Mouse (Mus musculus) midbrain, embryonic 15.5 days (tissue): ENCODE results near the gene Ascc2. TPM values are rescaled to one million over a fixed set of nuclear protein-coding genes. Genes with fewer than 3 reads are reported as not detected.

Source experiments
- ATAC-seq: fragments of 200-750 bp; cut with Nextera tagmentation; replicated peaks from 2 replicates; pipeline ENCODE4 v1.8.0; 2017; ENCODE audit warnings: moderate TSS enrichment
- H3K27ac ChIP-seq: fragments of 300-500 bp; sonication (generic); 2 replicates; pipeline ENCODE4 v1.5.1; 2015; ENCODE audit warnings: mild to moderate bottlenecking, inconsistent platforms
- H3K27me3 ChIP-seq: fragments of 300-500 bp; sonication (generic); replicated peaks from 2 replicates; pipeline ENCODE4 v1.6.1; 2015; ENCODE audit warnings: inconsistent platforms
- H3K36me3 ChIP-seq: fragments of 300-500 bp; sonication (generic); replicated peaks from 2 replicates; pipeline ENCODE4 v1.6.1; 2015; ENCODE audit warnings: inconsistent platforms
- H3K4me1 ChIP-seq: fragments of 300-500 bp; sonication (generic); 2 replicates; pipeline ENCODE4 v1.6.1; 2015; ENCODE audit warnings: inconsistent platforms
- H3K4me2 ChIP-seq: fragments of 300-500 bp; sonication (generic); 2 replicates; pipeline ENCODE4 v1.6.1; 2015; ENCODE audit warnings: inconsistent platforms, mild to moderate bottlenecking, moderate library complexity
- H3K4me3 ChIP-seq: fragments of 300-500 bp; sonication (generic); 2 replicates; pipeline ENCODE4 v1.5.1; 2015; ENCODE audit warnings: mild to moderate bottlenecking, inconsistent platforms
- H3K9ac ChIP-seq: fragments of 300-500 bp; sonication (generic); 2 replicates; pipeline ENCODE4 v1.6.1; 2015; ENCODE audit warnings: mild to moderate bottlenecking, inconsistent platforms
- H3K9me3 ChIP-seq: fragments of 300-500 bp; sonication (generic); 2 replicates; pipeline ENCODE4 v1.6.1; 2016; ENCODE audit warnings: inconsistent platforms
- WGBS: fragments of 180-500 bp; shearing (Covaris S2); methylation state at CpG from one replicate; pipeline ENCODE4 v1.1.7; 2015; ENCODE audit warnings: mixed read lengths; 5-methylcytosine and 5-hydroxymethylcytosine counted together
- polyA plus RNA-seq: library from polyadenylated mRNA; unstranded; fragments of >200 nt; fragmentation: Nextera tagmentation; extraction: Ambion mirVana; gene quantifications from 2 replicates; pipeline ENCODE4 v1.2.1, GENCODE M21; 2015

The Ascc2 gene
- polyA plus RNA-seq, 1 experiment from 2014 or later = 24.4 TPM

DNA sequence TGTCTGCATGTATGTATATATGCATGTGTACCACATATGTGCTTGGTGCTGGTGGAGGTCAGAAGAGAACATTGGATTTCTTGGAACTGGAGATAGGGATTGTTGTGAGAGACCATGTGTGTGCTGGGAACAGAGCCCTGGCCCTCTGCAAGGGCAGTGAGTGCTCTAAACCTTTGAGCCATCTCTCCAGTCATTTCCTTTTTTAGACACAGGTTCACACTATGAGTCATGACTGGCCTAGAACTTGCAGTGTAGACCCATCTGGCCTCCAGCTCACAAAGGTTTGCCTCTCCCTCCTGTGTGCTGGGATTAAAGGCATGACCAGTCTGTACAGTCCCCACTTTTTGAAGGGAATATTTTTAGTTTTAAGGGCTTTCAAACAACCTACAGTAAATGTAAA is 75.3 kb downstream of the Ascc2 start:
- H3K9ac ChIP-seq = no peak overlapping the region
- H3K27ac ChIP-seq = no peak overlapping the region
- no peak for ATAC-seq
- H3K4me1 ChIP-seq = no peaks in the 10 kb centered on the region
- H3K27me3 ChIP-seq = no peaks in the 10 kb centered on the region
- H3K9me3 ChIP-seq = no peaks in the 10 kb centered on the region
- no peak overlapping the region for H3K4me3 ChIP-seq
- no peak overlapping the region for H3K4me2 ChIP-seq
- H3K36me3 ChIP-seq = no peaks in the 10 kb centered on the region

- Histone ChIP-seq H3K4me1 (no peaks in the 10 kb centered on the region), H3K27ac (no peak overlapping the region), H3K4me3 (no peak overlapping the region), H3K36me3 (no peaks in the 10 kb centered on the region), H3K9me3 (no peaks in the 10 kb centered on the region), H3K27me3 (no peaks in the 10 kb centered on the region), H3K9ac (no peak overlapping the region), H3K4me2 (no peak overlapping the region)
- WGBS = 88% methylated on average over 4 of the region's 4 CpGs
- ATAC-seq = no peak
Measured at GRCm38 (mm10) chr11:4714727-4715126, 77.2 kb downstream of the Ascc2 start.

- 88% methylated on average over 4 of the region's 4 CpGs for WGBS
Measured at GRCm38 (mm10) chr11:4715596-4715995, 78.0 kb downstream of the Ascc2 start.

GRCm38 (mm10) chr11:4716530-4717236 is 79.1 kb downstream of the Ascc2 start:
- Histone ChIP-seq H3K9me3 (no peaks in the 10 kb centered on the region), H3K9ac (no peak overlapping the region), H3K27me3 (no peaks in the 10 kb centered on the region), H3K36me3 (no peaks in the 10 kb centered on the region), H3K4me2 (no peak overlapping the region), H3K4me1 (peaks cover 5% of the 10 kb centered on the region), H3K4me3 (no peak overlapping the region), H3K27ac (no peak overlapping the region)
- WGBS = 90% methylated on average over 5 of the region's 5 CpGs
- no peak for ATAC-seq

More at GRCm38 (mm10) chr11:4715596-4715995, 78.0 kb downstream of the Ascc2 start:
- Histone ChIP-seq H3K4me3 (no peak overlapping the region), H3K27ac (no peak overlapping the region), H3K9ac (no peak overlapping the region), H3K36me3 (no peaks in the 10 kb centered on the region), H3K27me3 (no peaks in the 10 kb centered on the region), H3K4me1 (no peaks in the 10 kb centered on the region), H3K9me3 (no peaks in the 10 kb centered on the region), H3K4me2 (no peak overlapping the region)
- no peak for ATAC-seq

DNA sequence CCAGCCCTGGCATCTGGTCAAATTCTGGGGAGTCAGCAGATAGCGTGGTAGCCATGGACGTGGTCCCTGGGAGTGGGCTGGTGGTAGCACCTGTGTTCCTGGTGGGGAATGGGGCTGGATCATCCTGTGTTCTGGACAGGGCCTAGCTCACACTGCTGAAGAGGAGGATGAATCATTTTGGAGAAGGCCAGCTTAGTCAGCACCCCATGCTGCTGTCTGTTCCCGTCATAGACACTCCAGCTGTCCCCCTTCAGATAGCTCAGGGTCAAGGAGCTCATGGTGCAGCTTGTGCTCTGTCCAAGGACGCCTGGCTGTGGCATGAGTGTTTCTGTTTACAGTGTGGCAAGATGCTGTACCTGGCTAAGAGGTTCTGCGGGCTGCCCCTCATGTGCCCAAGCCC is 81.0 kb downstream of the Ascc2 start:
- Histone ChIP-seq H3K27ac (no peak overlapping the region), H3K4me1 (peaks cover 5% of the 10 kb centered on the region), H3K27me3 (no peaks in the 10 kb centered on the region), H3K9ac (no peak overlapping the region), H3K4me2 (no peak overlapping the region), H3K4me3 (no peak overlapping the region), H3K9me3 (no peaks in the 10 kb centered on the region), H3K36me3 (no peaks in the 10 kb centered on the region; the same call in 1 of the 2 replicates)
- 85% methylated on average over 5 of the region's 5 CpGs for WGBS
- no peak for ATAC-seq

GRCm38 (mm10) chr11:4719961-4720360 is 82.4 kb downstream of the Ascc2 start:
- ATAC-seq = no peak
- Histone ChIP-seq H3K36me3 (peaks cover 3% of the 10 kb centered on the region; the same call in 1 of the 2 replicates), H3K4me1 (peaks cover 5% of the 10 kb centered on the region), H3K4me3 (no peak overlapping the region), H3K9me3 (no peaks in the 10 kb centered on the region), H3K27ac (no peak overlapping the region), H3K4me2 (no peak overlapping the region), H3K9ac (no peak overlapping the region), H3K27me3 (no peaks in the 10 kb centered on the region)
- 91% methylated on average over 9 of the region's 9 CpGs for WGBS

DNA sequence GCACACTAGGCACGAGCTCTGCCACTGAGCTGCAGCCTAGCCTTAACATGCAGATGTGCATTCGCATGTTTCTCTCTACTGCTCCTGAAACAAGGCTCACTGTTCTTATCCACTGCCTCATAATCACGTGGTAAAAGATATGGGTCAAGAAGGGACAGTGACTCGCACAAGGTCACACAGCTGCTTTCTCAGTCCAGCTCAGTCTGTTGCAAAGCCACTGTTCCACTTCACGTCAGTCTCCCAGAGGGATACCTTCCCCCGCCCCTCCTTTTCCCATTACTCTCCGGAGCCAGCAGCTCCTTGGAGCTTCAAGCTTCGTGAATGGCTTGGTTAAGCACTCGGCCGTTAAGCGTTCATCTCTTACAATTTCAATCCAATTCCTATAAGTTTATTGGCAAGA is 82.8 kb downstream of the Ascc2 start:
- Histone ChIP-seq H3K27ac (no peak overlapping the region), H3K4me3 (no peak overlapping the region), H3K9ac (no peak overlapping the region), H3K9me3 (no peaks in the 10 kb centered on the region), H3K27me3 (no peaks in the 10 kb centered on the region), H3K36me3 (peaks cover 3% of the 10 kb centered on the region; the same call in 1 of the 2 replicates), H3K4me1 (peaks cover 5% of the 10 kb centered on the region), H3K4me2 (no peak overlapping the region)
- ATAC-seq = no peak
- 55% methylated on average over 11 of the region's 11 CpGs for WGBS

GRCm38 (mm10) chr11:4720900-4721580 is 83.5 kb downstream of the Ascc2 start:
- no peak overlapping the region for H3K27ac ChIP-seq
- H3K9ac ChIP-seq = no peak overlapping the region
- H3K4me1 ChIP-seq = peaks cover 5% of the 10 kb centered on the region
- H3K36me3 ChIP-seq = peaks cover 3% of the 10 kb centered on the region; the same call in 1 of the 2 replicates
- H3K4me2 ChIP-seq = no peak overlapping the region
- no peaks in the 10 kb centered on the region for H3K27me3 ChIP-seq
- 53% methylated on average over 7 of the region's 7 CpGs for WGBS
- no peak for ATAC-seq
- H3K9me3 ChIP-seq = no peaks in the 10 kb centered on the region
- H3K4me3 ChIP-seq = no peak overlapping the region

GRCm38 (mm10) chr11:4721728-4722127 is 84.2 kb downstream of the Ascc2 start:
- H3K36me3 ChIP-seq = peaks cover 3% of the 10 kb centered on the region; the same call in 1 of the 2 replicates
- 85% methylated on average over 8 of the region's 8 CpGs for WGBS
- H3K27me3 ChIP-seq = no peaks in the 10 kb centered on the region
- H3K4me1 ChIP-seq = peaks cover 5% of the 10 kb centered on the region
- H3K27ac ChIP-seq = no peak overlapping the region
- no peak overlapping the region for H3K4me3 ChIP-seq
- ATAC-seq = no peak
- no peaks in the 10 kb centered on the region for H3K9me3 ChIP-seq
- H3K9ac ChIP-seq = no peak overlapping the region
- no peak overlapping the region for H3K4me2 ChIP-seq

DNA sequence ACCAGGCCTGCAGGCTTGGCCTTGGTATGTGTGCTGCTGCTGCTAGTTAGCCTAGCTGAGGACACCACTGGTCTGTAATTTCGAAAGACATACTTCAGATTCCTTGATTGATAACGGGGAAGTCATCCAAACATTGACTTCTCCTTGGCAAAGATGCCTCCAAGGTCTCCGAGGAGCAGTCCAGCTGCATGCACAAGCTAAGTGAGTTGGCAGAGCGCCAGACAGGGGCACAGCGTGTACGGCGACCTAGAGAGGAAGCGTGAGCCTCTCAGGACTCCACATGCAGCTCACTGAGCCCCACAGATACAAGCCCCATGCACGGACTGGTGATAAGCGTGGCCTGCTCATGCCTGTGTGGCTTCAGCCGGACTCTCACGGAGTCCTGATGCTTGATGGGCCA is 92.1 kb downstream of the Ascc2 start:
- no peaks in the 10 kb centered on the region for H3K36me3 ChIP-seq
- H3K4me2 ChIP-seq = no peak overlapping the region
- no peaks in the 10 kb centered on the region for H3K9me3 ChIP-seq
- 58% methylated on average over 12 of the region's 12 CpGs for WGBS
- ATAC-seq = no peak
- no peak overlapping the region for H3K9ac ChIP-seq
- no peaks in the 10 kb centered on the region for H3K27me3 ChIP-seq
- H3K4me3 ChIP-seq = no peak overlapping the region
- H3K4me1 ChIP-seq = peaks cover 13% of the 10 kb centered on the region
- no peak overlapping the region for H3K27ac ChIP-seq

- peaks cover 17% of the 10 kb centered on the region for H3K4me1 ChIP-seq
- no peak overlapping the region for H3K27ac ChIP-seq
- H3K9me3 ChIP-seq = no peaks in the 10 kb centered on the region
- no peak for ATAC-seq
- H3K9ac ChIP-seq = no peak overlapping the region
- 81% methylated on average over 6 of the region's 6 CpGs for WGBS
- no peaks in the 10 kb centered on the region for H3K27me3 ChIP-seq
- H3K4me2 ChIP-seq = no peak overlapping the region
- no peak overlapping the region for H3K4me3 ChIP-seq
- no peaks in the 10 kb centered on the region for H3K36me3 ChIP-seq
Measured at GRCm38 (mm10) chr11:4730096-4730495, 92.5 kb downstream of the Ascc2 start.

DNA sequence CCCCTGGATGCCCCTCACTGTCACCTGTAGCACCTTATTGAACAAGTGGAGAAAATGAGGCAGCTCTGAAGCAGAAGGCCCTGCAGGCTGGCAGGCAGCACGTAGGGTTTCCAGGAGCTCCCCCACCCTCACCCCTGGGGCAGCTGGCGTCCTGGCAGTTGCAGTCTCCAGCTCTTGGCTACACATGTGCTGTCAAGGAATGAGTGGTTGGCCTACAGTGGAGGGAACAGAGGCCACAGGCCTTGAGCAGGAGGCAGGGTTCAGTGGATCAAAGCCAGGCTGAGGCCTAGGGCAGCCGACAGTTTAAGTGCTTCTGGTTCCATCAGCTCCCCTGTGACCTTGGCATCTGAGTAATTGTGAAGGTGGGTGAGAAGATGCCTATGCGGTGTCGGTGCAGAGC is 93.4 kb downstream of the Ascc2 start:
- Histone ChIP-seq H3K36me3 (no peaks in the 10 kb centered on the region), H3K9ac (no peak overlapping the region), H3K4me3 (no peak overlapping the region), H3K4me2 (no peak overlapping the region), H3K27me3 (no peaks in the 10 kb centered on the region), H3K9me3 (no peaks in the 10 kb centered on the region), H3K4me1 (peaks cover 25% of the 10 kb centered on the region), H3K27ac (no peak overlapping the region)
- no peak for ATAC-seq
- 84% methylated on average over 5 of the region's 5 CpGs for WGBS

DNA sequence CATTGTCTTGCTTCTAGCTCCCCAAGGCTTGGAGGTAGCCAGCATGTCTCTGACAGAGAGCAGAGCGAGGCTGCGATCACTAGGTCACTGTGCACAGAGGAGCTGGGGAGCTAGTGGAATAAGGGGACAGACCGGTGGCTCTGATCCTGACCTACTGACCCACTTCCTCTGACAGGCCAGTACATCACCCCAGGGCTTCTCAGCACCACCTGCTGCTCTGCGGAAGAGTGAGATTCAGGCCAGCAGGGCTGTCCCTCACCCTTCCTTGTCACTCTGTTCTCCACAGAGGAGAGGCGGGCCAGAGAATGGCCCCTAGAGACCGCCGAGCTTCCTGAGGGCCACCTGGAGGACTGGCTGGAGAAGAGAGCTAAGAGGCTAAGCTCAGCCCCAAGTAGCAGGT is 94.2 kb downstream of the Ascc2 start:
- Histone ChIP-seq H3K27ac (no peak overlapping the region), H3K4me1 (peaks cover 26% of the 10 kb centered on the region), H3K27me3 (no peaks in the 10 kb centered on the region), H3K9ac (no peak overlapping the region), H3K4me2 (no peak overlapping the region), H3K36me3 (no peaks in the 10 kb centered on the region), H3K4me3 (no peak overlapping the region), H3K9me3 (no peaks in the 10 kb centered on the region)
- WGBS = 74% methylated on average over 7 of the region's 7 CpGs
- no peak for ATAC-seq
